Mouse (Mus musculus) myocyte (in vitro differentiated cells): Measurements from ENCODE around the gene Gpatch1.

Experiments used
- CEBPB ChIP-seq: IDR thresholded peaks from 2 replicates; pipeline ENCODE4 v1.6.1; 2011; ENCODE audit warnings: mild to moderate bottlenecking, moderate library complexity; ENCODE audit not compliant: poor library complexity, insufficient read depth, severe bottlenecking
- E2F4 ChIP-seq: IDR thresholded peaks from one replicate; pipeline ENCODE4 v1.6.1; 2011; ENCODE audit warnings: mild to moderate bottlenecking, control low read depth, moderate library complexity; ENCODE audit not compliant: insufficient read depth
- MAX ChIP-seq: IDR thresholded peaks from one replicate; pipeline ENCODE4 v1.6.1; 2011; ENCODE audit warnings: low read depth, mild to moderate bottlenecking, control low read depth
- MYOD1 ChIP-seq, 3 experiments: IDR thresholded peaks; one replicate each; pipeline ENCODE4 v1.6.1; 2011; ENCODE audit warnings: control low read depth in 2 of 3, low read depth in 2 of 3, mild to moderate bottlenecking in 2 of 3, moderate library complexity in 1 of 3; ENCODE audit not compliant: insufficient read length in 2 of 3, control insufficient read depth in 1 of 3
- MYOG ChIP-seq, 3 experiments: IDR thresholded peaks; one replicate each; pipeline ENCODE4 v1.6.1; 2011; ENCODE audit warnings: control low read depth in 2 of 3, low read depth in 2 of 3, mild to moderate bottlenecking in 2 of 3; ENCODE audit not compliant: insufficient read length in 2 of 3, control insufficient read depth in 1 of 3, insufficient read depth in 1 of 3
- POLR2A ChIP-seq: IDR thresholded peaks from one replicate; pipeline ENCODE4 v1.6.1; 2011; ENCODE audit warnings: low read depth, mild to moderate bottlenecking, control low read depth, moderate library complexity; ENCODE audit not compliant: insufficient read length
- REST ChIP-seq: IDR thresholded peaks from one replicate; pipeline ENCODE4 v1.6.1; 2011; ENCODE audit warnings: mild to moderate bottlenecking, control low read depth, moderate library complexity; ENCODE audit not compliant: insufficient read depth, insufficient read length
- SRF ChIP-seq: IDR thresholded peaks from one replicate; pipeline ENCODE4 v1.6.1; 2011; ENCODE audit warnings: low read depth; ENCODE audit not compliant: control insufficient read depth, insufficient read length
- TCF12 ChIP-seq: IDR thresholded peaks from one replicate; pipeline ENCODE4 v1.6.1; 2011; ENCODE audit warnings: mild to moderate bottlenecking, control low read depth; ENCODE audit not compliant: poor library complexity, insufficient read depth, severe bottlenecking
- TCF3 ChIP-seq: IDR thresholded peaks from one replicate; pipeline ENCODE4 v1.6.1; 2011; ENCODE audit warnings: low read depth, control low read depth; ENCODE audit not compliant: insufficient read length
- USF1 ChIP-seq: IDR thresholded peaks from one replicate; pipeline ENCODE4 v1.6.1; 2011; ENCODE audit warnings: low read depth, mild to moderate bottlenecking, control low read depth, moderate library complexity

GRCm38 (mm10) chr7:35331590-35331989, 13.3 kb upstream of the Gpatch1 start:
- no peak for TF ChIP-seq TCF12
- no peak for TF ChIP-seq MYOD1 (IDR thresholded peaks at IDR 0.05; ENCODE audit: control insufficient read depth in 1 of 3, insufficient read length in 2 of 3, low read depth in 2 of 3)
- TF ChIP-seq POLR2A = no peak
- no peak for TF ChIP-seq MAX
- no peak for TF ChIP-seq USF1
- TF ChIP-seq E2F4 = no peak
- no peak for TF ChIP-seq REST
- no peak for TF ChIP-seq TCF3
- no peak for TF ChIP-seq CEBPB
- no peak for TF ChIP-seq MYOG (IDR thresholded peaks at IDR 0.05; ENCODE audit: control insufficient read depth in 1 of 3, insufficient read depth in 1 of 3, insufficient read length in 2 of 3, low read depth in 2 of 3)
- no peak for TF ChIP-seq SRF
